Mouse (Mus musculus) adrenal gland, postnatal 4 days (tissue): ENCODE measurements at regions not wholly inside any gene's neighbourhood (a gene's known extent, or its start where the extent isn't known, plus 50 kb on each side); places are given as distances from the start of the nearest gene placed in this dataset.

Experiments
- DNase-seq, 2 experiments: peaks; one replicate each; pipeline ENCODE4 v3.0.0; 2021 to 2022; ENCODE audit warnings: low spot score in 2 of 2, mixed read lengths in 2 of 2

DNA sequence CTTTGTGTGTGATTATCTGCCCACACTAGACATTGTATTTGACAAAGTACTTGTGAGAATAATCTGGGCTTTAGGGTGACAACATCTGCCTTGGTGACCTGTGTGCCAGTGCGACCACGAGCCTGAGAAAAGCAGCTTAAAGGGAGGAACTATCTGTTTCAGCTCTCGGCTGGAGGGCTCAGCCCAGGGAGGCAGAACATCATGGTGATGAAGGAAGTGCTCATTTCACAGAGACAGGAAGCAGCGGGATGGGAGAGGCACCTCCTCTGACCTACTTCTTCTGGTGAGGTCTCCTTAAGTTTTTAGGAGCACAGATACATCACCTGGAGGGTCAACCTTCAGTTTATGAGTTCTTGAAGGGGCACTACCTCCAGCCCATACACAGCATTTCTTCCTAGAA is 89.8 kb downstream of the Kif26a start:
- no peak for DNase-seq

DNA sequence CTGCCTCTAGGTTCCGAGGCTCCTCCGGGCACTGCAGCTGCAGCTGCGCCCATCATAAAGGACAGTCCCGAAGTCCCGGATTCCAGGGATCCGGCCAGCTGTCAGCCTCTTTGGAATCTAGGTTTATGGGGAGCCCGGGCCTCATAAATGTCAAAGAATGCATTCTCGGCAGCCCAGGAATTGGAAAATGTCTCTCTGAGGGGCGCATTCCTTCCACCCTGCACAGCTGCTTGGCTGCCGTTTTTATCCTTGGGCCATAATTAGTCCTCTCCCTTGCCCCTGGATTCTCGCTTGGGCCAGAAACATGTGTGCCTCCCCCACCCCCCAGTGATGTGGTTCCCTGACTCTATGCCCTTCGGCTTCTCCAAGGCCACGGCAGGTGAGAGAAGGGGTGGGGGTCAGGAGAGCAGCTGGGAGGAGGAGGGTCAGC is 91.1 kb downstream of the Kif26a start:
- no peak for DNase-seq

DNA sequence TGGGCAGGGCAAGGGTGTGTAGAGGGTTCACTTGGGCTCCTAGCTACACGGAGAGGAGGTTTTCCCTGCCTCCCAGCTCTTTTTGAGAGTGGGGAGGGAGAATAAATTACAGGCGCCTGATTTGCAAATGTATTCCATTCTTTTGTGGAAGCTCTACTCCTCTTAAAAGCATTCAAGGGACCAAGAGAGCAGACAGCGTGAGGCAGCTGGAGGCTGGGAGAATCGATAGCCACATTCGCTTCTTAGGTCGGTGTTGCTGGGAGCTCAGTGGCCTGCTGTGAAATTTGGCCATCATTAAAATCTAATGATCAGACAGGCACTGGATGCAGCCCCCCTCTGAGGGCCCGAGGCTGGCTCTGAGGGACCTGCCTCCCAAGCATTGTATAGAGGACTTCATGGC is 92.8 kb downstream of the Kif26a start:
- no peak for DNase-seq

DNA sequence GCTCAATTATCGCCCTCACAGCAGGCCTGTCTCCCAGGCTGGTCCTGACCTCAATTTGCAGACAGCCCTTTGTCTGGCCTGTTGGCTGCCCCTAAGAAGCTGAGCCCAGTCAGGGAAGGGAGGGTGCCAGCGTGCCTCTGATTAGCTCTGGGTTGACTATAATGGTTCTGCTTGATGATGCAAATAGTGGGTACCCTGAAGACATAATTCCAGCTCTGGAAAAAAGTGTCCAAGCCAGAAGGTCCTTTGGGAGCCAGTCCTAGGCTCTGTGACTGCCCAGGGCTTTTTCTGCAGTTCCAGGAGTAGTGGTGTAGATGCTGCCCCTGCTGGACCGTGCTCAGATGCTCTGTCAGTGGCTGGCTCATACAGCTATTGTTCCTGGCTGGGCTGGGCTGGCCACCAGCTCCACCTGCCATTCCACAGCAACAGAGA is 95.7 kb downstream of the Kif26a start:
- no peak for DNase-seq

DNA sequence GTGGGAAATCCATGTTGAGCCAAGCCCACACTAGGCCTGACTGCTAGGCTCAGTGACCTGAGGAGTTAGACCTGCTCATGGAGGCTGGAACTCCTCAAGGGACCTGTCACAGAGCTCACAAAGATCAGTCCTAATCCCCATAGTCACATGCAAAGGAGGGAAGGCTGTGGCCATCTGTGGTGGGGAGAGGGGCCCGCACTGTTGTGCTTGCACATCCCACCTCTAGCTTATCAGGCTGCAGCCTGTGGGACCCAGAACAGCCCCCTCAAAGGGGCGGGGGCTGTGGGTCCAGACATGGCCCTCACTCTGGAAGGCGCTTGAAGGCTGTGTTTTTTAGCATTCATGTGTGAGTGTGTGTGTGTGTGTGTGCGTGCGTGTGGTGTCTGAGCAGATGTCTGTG is 97.2 kb downstream of the Kif26a start:
- DNase-seq: no peak

DNA sequence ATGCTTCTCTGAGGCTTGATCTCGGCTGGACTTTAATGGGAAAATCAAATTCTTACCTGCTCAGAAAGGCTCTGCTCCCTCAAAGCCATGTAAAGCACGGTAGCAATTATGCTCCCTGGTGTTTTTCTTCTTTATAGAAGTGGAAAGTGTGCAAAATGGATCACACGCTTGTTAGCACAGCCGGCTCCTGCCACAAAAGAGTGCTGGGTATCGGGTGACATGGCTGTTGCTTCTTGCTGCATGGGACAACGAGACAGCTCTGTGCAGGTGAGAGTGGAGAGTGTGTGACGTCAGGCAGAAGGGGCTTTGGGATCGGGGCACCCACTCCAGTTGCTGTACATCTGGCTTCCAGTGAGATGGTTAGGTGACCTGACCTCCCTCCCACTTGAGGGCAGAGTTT is 104.9 kb downstream of the Kif26a start:
- no peak for DNase-seq

DNA sequence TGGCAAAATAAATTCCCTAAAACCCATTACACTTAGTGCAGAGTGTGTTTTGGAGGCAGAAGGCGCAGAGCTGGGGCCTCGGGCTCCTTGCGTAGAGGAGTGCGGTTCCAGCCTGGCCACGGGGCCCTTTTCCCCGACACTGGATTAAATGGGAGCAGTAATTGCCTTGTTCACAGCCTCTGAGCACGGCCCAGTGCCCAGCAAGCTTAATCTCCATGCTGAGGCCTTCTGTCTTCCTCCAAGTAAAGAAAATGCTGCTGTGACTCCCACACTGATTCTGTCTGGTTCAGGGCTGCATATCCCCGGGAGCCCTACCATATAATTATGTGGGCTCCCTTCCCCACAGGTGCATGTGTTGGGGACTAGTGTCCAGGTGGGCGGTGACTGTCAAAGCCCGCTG is 107.5 kb downstream of the Kif26a start:
- no peak for DNase-seq

DNA sequence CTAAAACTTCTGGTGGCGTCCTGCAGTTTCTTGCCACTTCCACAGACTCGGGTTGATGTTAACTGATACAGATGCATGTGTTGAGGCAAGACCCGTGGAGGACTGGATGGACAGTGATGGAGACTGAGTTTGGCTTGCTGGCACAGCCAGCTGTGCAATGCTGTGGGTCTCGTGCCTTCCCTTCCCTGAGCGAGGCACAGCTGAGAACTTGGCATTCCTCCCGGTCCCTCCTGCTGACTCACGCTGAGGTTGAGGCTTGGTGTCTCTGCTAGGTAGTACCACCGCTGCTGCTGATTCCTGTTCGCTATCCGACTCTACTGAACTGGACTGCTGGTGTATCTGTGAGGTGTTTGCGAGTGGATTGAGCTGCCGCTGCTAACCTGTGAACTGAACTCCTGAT is 109.2 kb downstream of the Kif26a start:
- DNase-seq: peak in 1 of 2 experiments; percentile 41

DNA sequence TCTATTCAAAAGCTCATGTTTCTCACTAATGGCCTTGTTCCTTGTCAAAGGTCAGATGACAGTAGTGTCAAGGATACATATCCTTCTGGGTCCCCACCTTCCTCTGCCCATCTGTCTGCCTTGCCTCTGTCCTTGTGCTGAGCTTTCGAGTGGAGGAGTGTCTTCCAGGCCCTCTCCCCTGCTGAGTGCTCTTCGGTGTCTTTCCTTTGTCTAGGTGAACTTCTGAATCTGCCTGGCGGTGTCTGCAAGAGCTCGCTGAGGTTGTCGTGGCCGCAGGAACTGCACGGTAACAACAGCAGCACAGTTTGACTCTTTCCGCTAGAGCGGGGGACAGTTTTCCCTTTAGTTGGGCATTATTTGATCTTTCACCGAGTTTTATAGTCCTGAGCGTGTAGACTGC is 111.7 kb downstream of the Kif26a start:
- DNase-seq: no peak

DNA sequence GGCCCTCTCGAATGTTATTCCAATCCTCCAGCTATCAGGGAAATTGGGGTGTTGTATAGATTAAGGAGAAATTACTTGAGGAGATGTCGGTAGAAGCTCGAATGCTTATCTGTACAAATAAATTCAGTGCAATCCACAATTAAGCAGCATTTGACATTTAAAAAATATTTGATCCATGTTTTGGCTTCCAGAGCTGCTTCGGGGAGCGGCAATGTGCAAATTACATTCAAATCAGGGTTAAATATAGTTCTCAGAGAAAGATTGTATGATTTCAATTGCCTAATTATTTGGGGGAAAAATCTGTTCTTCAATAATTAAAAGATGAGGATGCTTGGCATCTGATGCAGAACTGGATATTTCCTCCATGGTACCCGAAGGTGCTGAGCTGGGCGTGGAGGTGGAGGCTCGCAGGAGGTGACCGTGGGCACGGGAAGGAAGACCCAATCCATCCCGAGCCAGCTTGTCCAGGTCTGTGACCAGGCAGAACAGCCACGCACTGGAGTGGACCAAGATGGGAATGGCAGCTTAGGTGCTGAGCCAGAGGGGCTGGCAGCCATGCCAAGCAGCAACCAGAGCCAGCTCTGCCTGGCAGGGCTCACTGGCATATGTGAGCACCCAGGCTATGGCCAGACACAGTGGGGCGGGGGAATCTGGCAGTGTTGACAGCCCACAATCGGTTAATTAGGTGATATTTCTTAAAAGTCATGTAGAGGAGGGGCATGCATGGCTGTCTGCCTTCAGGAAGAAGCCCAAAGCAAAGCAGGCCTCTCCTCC is 117.5 kb downstream of the Kif26a start:
- DNase-seq: no peak

DNA sequence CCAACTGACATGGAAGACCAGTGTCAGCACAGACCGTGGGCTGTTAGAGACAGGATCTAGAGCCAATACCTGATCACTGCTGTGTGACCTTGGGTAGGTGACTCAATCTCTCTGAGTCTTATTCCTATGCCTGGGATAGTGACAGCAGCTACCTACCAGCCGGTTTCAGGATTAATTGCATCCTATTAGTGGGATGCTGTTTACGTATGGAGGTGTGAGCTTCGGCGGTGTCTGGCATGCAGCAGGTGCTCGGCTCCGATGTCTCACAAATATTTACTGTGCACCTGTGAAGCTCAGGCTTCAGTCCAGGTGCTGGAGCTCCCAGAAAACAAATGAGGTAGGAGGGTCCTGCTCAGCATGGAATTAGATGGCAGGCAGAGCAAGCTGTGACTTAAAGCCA is 118.2 kb downstream of the Kif26a start:
- DNase-seq: no peak

DNA sequence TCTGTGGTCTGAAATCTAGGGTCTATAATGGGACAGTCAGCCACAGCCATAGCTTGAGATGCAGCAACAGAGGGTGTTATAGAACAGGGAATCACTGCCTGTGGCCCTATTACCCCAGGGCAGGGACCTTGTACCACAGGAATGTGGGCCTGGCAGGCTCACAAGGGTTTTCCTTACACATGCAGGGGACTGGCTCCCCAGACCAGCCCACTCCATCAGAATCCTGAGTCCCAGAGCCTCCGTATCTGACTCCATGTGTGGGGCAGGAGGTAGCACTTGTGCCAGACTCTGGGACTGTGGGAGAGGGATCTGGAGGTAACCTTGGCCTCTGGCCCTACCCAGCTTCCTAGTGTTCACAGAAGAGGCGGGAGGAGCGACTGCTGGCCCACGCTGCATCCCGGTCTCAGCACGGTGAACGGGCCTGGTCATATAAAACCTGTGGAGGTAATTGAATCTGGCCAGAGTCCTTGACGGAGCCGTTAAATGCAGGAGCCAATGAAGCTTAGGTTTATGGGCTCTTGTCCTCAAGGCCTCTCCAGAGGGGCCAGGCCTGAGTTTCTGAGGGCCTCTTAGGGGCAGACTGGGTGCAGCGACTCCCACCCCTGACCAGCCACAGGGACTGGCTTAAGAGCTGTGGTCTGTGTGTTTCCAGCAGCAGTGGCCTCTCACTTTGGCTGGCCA is 119.4 kb downstream of the Kif26a start:
- DNase-seq: no peak

DNA sequence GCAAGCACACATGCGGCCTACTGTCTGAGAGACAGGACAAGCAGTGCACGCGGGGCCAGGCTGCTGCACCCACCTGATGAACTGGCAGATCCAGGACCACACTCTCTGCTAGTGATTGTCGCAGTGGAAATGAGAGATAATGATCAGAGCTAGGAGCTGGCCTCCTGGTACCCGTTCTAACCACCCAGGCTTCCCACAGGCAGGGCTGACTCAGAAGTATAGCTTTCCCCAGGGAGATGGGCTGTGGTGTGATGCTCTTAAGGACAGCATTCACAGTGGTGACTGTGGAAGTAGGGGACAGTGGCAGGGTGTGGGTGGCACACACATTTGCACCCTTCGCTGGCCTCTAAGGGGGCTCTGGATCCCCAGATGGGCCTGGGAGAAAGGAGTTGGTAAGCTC is 128.0 kb downstream of the Kif26a start:
- DNase-seq: no peak

DNA sequence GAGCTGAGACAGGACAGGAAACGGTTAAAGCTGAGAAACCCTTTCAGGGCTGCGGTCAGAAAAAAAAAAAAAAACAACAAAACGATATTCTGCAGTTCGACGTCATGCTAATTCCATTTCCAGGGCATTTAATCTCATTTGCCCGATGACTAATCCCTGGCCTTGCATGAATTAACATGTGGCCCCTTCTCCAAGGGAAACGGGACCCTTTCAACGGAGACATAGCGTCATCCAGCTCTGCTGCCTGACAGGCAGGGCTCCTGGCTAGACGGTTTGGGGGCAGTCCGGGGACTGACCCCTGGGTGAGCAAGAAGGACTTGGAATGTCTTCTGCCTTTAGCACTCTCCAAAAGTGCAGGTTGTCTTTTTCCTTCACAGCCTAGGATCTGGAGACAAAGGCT is 128.7 kb downstream of the Kif26a start:
- DNase-seq: no peak

DNA sequence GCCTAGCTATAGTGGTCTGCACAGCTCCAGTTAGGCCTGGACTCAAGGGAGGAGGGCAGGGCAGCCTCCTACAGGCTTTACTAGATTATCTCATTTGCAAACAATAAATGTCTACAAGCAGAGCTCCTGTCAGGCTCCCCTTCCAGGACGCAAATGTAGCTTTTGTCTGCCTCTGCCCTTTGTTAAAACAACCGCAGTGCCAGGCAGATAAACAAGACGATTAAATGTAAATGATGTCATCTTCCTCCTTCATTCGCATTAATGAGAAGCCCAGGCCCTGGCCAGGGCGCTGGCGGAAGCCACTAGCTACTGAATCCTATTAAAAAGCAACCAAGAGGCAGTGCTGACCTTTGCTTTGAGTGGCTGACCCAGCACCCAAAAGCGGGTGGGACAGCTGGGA is 130.6 kb downstream of the Kif26a start:
- no peak for DNase-seq

DNA sequence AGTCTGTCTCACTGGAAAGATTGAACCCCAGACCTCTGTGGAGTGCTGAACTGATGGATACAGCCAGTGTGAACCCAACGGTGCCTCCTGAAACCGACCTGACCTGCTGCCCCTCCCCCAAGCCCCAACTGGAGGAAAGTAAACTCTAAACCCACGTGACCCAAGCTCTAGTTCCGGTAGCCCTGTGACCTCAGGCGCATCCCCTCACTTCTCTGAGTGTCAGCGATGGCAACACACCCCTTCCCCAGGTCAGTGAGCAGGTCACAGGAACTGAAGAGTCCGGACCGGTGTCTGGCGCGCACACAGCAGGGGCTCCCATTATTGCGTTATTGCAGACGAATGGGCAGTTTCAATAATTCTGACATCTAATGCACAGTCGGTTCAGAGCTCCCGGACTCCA is 131.5 kb downstream of the Kif26a start:
- DNase-seq: no peak

DNA sequence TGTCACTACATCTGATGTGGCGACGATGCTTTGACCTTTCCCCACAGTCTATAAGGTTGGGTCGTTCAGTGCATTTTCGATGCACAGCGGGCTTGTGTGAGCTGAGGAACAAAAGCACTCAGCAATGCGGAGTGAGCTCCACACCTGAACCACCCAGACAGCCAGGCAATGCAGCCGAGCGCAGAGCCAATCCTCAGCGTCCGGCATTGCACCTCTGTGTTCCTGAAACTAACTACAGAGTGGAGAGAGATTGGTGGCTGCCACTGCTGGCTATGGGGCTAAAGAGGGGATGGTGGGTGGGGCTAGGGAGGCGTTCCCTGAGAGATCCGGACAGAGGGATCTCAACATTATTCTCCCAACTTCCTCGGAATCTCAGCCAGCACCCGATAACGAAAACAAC is 139.1 kb downstream of the Kif26a start:
- DNase-seq: no peak

DNA sequence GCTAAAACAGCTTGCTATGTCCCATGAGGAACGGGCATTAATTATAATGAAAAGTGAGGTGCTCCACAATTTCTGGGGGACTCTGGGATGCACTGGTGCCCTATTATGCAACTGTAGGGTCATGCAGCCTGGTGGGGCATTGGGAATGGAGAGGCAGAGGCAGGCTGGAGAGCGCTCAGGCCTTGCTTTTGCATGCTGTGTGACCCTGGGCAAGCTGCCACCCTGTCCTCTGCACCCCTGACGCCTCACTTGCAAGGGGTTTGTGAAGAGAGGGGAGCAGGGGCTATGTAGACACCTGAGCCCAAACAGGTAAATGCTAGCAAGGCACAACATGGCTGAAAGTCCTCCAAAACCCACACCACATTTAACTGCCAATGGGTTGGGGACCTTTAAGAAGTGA is 142.8 kb downstream of the Kif26a start:
- no peak for DNase-seq

DNA sequence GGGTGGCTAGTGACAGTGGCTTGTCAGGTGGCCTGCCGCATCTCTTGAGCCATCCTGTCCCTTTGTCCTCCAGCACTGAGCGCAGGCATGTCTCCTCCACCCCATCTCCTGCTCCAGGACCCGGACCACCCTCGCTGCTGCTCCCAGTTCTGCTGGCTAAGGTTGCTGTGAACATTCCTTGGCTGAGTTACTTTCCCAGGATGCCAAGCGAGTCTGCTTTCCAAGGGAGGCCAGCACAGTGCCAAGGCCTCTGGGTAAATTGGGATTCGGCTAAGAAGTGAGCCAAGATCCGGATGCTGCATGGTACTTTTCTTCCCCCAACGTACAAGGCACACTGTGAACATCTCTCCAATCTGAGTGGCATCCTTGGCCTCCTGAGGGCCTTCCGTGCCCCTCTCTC is 144.3 kb downstream of the Kif26a start:
- DNase-seq: no peak

DNA sequence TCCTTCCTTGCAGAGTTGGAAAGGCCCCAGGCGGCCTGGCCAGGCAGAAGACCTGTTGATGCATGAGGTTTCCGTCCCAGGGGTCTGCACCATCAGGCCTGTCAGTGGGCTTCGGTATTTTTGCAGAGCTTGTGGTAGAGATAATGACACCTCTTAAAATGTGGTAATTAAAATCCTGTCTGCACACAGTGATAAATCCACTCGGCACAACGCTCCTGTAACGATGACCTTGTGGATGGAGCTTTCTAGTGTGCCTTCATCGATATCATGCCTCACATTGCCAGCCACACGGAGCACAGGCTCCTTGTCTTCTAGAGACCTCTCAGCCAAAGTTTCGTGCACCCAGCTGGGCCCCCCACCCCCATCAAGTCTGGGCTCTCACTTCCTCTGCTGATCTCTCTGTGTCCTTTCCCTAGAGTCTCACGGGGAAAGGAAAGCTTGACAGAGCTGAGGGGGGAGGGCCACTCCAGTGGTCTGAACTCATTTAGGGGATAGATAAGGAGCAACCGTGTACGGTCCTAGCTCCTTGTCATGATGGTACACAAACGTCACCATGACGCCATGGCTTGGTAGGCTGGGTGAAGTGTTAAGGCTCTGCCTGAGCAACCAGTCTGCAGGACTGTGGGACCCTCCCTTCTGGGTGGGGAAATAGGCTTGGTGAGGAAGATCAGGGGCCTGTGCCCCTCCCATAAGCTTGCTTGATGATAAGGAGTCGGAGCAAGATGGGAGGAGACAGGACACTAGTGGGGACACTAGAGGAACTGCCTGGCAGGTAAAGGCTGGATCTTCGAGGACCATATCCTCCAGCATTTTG is 145.9 kb downstream of the Kif26a start:
- DNase-seq: no peak

DNA sequence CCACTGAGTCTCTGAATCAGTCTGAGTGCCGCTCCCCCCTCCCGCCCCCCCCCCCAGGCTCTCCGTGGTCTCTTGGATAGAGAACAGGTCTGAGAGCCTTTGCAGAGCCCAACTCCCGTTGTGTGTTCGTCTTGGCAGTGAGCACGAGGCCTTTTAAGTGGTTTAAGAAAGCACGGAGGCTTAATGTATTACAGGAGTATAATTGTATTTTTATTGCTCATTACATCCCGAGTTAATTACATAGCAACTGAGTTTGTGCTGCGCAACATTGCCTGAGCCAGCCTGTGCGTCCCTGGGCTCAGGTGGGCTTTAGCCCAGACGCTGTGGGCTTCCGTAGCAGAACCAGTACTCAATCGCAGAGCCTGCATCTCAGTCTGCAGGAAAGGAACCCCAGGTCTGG is 147.1 kb downstream of the Kif26a start:
- no peak for DNase-seq

DNA sequence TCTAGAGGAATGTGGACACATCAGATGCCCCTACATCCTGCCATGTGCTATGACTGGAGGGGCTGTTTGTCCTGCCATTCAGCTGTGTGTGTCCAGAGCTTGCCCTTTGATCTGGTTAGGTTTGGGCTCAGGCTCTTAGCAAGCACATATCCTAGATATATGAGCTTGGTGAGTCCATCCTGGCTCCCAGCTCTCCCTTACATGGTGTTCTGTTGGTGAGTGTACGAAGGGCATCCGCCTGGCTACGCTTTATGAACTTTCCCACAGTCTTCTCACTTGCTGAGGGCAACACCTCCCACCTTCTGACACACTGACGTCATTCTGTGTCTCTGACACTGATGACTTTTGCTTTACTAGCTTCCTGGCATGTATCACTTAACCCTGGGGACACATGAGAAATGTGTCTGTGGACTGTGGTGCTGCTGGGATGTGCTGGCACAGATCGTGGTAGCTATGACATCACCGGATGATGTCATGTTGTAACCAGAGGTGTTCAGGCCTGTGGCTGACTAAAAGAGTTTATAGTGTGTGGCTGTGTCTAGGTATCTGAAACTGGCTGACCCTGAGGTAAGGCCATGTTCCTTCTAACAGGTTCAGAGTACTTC is 149.4 kb downstream of the Kif26a start:
- DNase-seq: no peak
